Mouse (Mus musculus): ENCODE measurements around the gene Hoxc5. TPM values are rescaled to one million over a fixed set of nuclear protein-coding genes. Genes with fewer than 3 reads are reported as not detected.

Hoxc5 gene
- total and polyA plus RNA-seq, 2 experiments from 2014 or later: 0.88 TPM; not detected in 1

DNA sequence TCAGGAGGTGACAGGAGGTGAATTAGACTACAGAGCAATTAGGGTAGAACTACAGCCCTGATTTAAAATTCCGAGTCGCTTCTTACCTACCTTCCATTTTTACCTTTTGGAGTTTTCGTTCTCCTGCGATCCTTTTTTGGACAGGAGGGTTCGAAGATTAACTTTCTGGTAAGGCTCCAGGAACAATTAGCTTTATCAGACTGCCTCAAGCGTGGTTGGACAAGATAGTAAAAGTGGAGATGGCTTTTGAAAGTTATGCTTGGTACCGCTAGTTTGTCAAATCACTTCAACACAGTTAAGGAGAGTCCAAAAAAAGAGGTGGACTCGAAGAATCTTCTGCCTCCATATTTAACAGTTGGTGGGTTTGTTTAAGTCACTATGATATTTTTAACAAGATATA lies 54.3 kb downstream of the Hoxc5 start:
- no peak overlapping the region for H3K4me2 ChIP-seq (ENCODE audit: low read depth, low read length, poor library complexity, severe bottlenecking)
- ATAC-seq (ENCODE audit: low FRiP score) (no peak), DNase-seq (ENCODE audit: low spot score) (no peak)
- H3K27me3 ChIP-seq (ENCODE audit: insufficient read depth, low read length): peaks cover 99% of the 10 kb centered on the region
- H3K9ac ChIP-seq (replicated peaks; ENCODE audit: low read length, poor library complexity, severe bottlenecking): no peak overlapping the region
- H3K36me3 ChIP-seq (ENCODE audit: insufficient read depth, low read length): no peaks in the 10 kb centered on the region
- H3K9me3 ChIP-seq (ENCODE audit: low read length): no peaks in the 10 kb centered on the region
- no peak overlapping the region for H3K27ac ChIP-seq (ENCODE audit: low read depth, low read length)
- no peak overlapping the region for H3K4me3 ChIP-seq (ENCODE audit: low read depth, low read length)
- 10% methylated on average over 8 of the region's 8 CpGs for WGBS
- no peak for TF ChIP-seq CTCF (IDR thresholded peaks at IDR 0.05)
- no peaks in the 10 kb centered on the region for H3K4me1 ChIP-seq (ENCODE audit: insufficient read depth, low read length)

GRCm38 (mm10) chr15:103024131-103024530 lies 56.9 kb downstream of the Hoxc5 start:
- no peak overlapping the region for H3K4me2 ChIP-seq (ENCODE audit: low read depth, low read length, poor library complexity, severe bottlenecking)

GRCm38 (mm10) chr15:103027266-103028235 lies 60.3 kb downstream of the Hoxc5 start:
- no peak for DNase-seq (ENCODE audit: low spot score)
- peaks cover 93% of the 10 kb centered on the region for H3K27me3 ChIP-seq (ENCODE audit: insufficient read depth, low read length)
- H3K4me3 ChIP-seq (ENCODE audit: low read depth, low read length): no peak overlapping the region
- no peak for TF ChIP-seq CTCF (IDR thresholded peaks at IDR 0.05)
- ATAC-seq (ENCODE audit: low FRiP score): no peak
- WGBS: under 1% methylated on average over 43 of the region's 43 CpGs
- H3K4me2 ChIP-seq (ENCODE audit: low read depth, low read length, poor library complexity, severe bottlenecking): no peak overlapping the region
- H3K9me3 ChIP-seq (ENCODE audit: low read length): no peaks in the 10 kb centered on the region
- no peak overlapping the region for H3K9ac ChIP-seq (replicated peaks; ENCODE audit: low read length, poor library complexity, severe bottlenecking)
- H3K4me1 ChIP-seq (ENCODE audit: insufficient read depth, low read length): no peaks in the 10 kb centered on the region
- H3K27ac ChIP-seq (ENCODE audit: low read depth, low read length): no peak overlapping the region
- no peaks in the 10 kb centered on the region for H3K36me3 ChIP-seq (ENCODE audit: insufficient read depth, low read length)

More at GRCm38 (mm10) chr15:103024131-103024530, 56.9 kb downstream of the Hoxc5 start:
- no peaks in the 10 kb centered on the region for H3K36me3 ChIP-seq (ENCODE audit: insufficient read depth, low read length)
- 2% methylated on average over 2 of the region's 2 CpGs for whole genome bisulfite sequencing
- no peaks in the 10 kb centered on the region for H3K9me3 ChIP-seq (ENCODE audit: low read length)
- H3K27ac ChIP-seq (ENCODE audit: low read depth, low read length): no peak overlapping the region
- H3K9ac ChIP-seq (replicated peaks; ENCODE audit: low read length, poor library complexity, severe bottlenecking): no peak overlapping the region
- peaks cover 99% of the 10 kb centered on the region for H3K27me3 ChIP-seq (ENCODE audit: insufficient read depth, low read length)
- no peak overlapping the region for H3K4me3 ChIP-seq (ENCODE audit: low read depth, low read length)
- ATAC-seq (ENCODE audit: low FRiP score) (no peak), DNase-seq (ENCODE audit: low spot score) (no peak)
- no peaks in the 10 kb centered on the region for H3K4me1 ChIP-seq (ENCODE audit: insufficient read depth, low read length)
- TF ChIP-seq CTCF (IDR thresholded peaks at IDR 0.05): no peak

DNA sequence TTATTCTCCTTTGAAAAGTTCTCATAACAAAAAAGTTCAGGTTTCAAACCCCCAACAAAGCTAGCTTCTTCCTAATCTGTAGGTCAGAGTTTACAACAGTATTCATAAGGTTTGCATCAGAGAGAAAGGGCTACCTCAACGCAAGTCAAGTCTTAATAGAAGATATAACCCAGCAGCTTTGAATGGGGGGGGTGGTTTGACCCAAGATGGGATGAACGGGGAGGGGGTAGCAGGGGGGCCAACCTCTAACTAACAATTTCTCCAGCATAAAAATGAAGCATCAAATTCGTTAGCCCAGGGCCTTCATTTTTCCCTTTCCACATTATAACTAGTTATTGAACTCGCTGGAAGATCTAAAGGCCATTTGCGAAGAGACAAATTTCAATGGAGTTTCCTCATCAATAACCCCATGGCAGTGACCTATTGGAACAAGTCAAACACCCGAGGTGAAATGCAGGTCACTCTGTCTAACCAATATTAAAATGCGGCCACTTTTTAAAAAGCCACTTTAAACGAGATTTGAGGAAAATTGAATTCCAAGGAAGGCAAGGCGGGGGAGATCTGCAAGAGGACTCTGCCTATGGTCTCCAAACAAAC lies 61.8 kb downstream of the Hoxc5 start:
- H3K9ac ChIP-seq (replicated peaks; ENCODE audit: low read length, poor library complexity, severe bottlenecking): no peak overlapping the region
- H3K36me3 ChIP-seq (ENCODE audit: insufficient read depth, low read length): no peaks in the 10 kb centered on the region
- WGBS: 9% methylated on average over 9 of the region's 9 CpGs
- H3K4me1 ChIP-seq (ENCODE audit: insufficient read depth, low read length): no peaks in the 10 kb centered on the region
- no peak for TF ChIP-seq CTCF (IDR thresholded peaks at IDR 0.05)
- H3K4me3 ChIP-seq (ENCODE audit: low read depth, low read length): no peak overlapping the region
- ATAC-seq (ENCODE audit: low FRiP score): no peak
- peaks cover 91% of the 10 kb centered on the region for H3K27me3 ChIP-seq (ENCODE audit: insufficient read depth, low read length)
- no peak overlapping the region for H3K4me2 ChIP-seq (ENCODE audit: low read depth, low read length, poor library complexity, severe bottlenecking)
- DNase-seq (ENCODE audit: low spot score): no peak
- H3K27ac ChIP-seq (ENCODE audit: low read depth, low read length): no peak overlapping the region
- no peaks in the 10 kb centered on the region for H3K9me3 ChIP-seq (ENCODE audit: low read length)

- Histone ChIP-seq H3K36me3 (ENCODE audit: insufficient read depth, low read length) (no peaks in the 10 kb centered on the region), H3K9ac (replicated peaks; ENCODE audit: low read length, poor library complexity, severe bottlenecking) (no peak overlapping the region), H3K4me1 (ENCODE audit: insufficient read depth, low read length) (no peaks in the 10 kb centered on the region), H3K4me2 (ENCODE audit: low read depth, low read length, poor library complexity, severe bottlenecking) (no peak overlapping the region), H3K27me3 (ENCODE audit: insufficient read depth, low read length) (peaks cover 91% of the 10 kb centered on the region), H3K27ac (ENCODE audit: low read depth, low read length) (no peak overlapping the region), H3K4me3 (ENCODE audit: low read depth, low read length) (no peak overlapping the region), H3K9me3 (ENCODE audit: low read length) (no peaks in the 10 kb centered on the region)
- WGBS: 2% methylated on average over 8 of the region's 8 CpGs
- DNase-seq (ENCODE audit: low spot score): no peak
- ATAC-seq (ENCODE audit: low FRiP score): no peak
- TF ChIP-seq CTCF (IDR thresholded peaks at IDR 0.05): no peak
These were observed 62.9 kb downstream of the Hoxc5 start for GRCm38 (mm10) chr15:103030142-103030541.

DNA sequence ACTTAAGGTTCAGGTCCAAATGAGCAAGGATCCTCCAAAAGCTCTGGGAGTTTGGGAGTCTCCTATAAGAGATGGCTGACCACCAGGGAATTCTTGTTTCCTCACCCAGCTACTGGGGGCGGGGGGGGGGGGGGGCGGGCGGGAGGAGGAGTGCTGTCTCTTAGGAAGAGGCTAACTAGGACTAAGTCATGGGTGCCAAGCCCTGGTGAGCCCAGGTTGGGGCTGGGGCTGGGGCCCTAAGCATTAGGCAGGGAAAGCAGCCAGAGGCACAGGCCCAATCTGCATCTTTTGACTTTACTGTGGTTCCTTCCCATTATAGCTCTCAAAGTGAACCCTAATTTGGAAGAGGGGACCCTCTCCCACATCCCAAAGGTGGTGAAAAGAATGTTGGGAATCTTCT lies 64.9 kb downstream of the Hoxc5 start:
- DNase-seq (ENCODE audit: low spot score) (no peak), ATAC-seq (ENCODE audit: low FRiP score) (no peak)
- TF ChIP-seq CTCF (IDR thresholded peaks at IDR 0.05): no peak
- Histone ChIP-seq H3K4me1 (ENCODE audit: insufficient read depth, low read length) (no peaks in the 10 kb centered on the region), H3K27me3 (ENCODE audit: insufficient read depth, low read length) (peaks cover 92% of the 10 kb centered on the region), H3K9me3 (ENCODE audit: low read length) (no peaks in the 10 kb centered on the region), H3K4me3 (ENCODE audit: low read depth, low read length) (no peak overlapping the region), H3K36me3 (ENCODE audit: insufficient read depth, low read length) (no peaks in the 10 kb centered on the region), H3K9ac (replicated peaks; ENCODE audit: low read length, poor library complexity, severe bottlenecking) (no peak overlapping the region), H3K27ac (ENCODE audit: low read depth, low read length) (no peak overlapping the region), H3K4me2 (ENCODE audit: low read depth, low read length, poor library complexity, severe bottlenecking) (no peak overlapping the region)
- WGBS: no CpG with 5 or more reads among the region's 3 CpGs
